Mouse (Mus musculus) embryonic facial prominence, embryonic 12.5 days (tissue): ENCODE data around the gene Mpi. TPM values are rescaled to one million over a fixed set of nuclear protein-coding genes. Genes with fewer than 3 reads are reported as not detected.

Source experiments
- ATAC-seq: fragments of 200-750 bp; cut with Nextera tagmentation; 2 replicates; pipeline ENCODE4 v1.8.0; 2017; ENCODE audit not compliant: insufficient number of reproducible peaks, insufficient read depth, low FRiP score, low TSS enrichment
- H3K27ac ChIP-seq: fragments of 300-500 bp; sonication (generic); 2 replicates; pipeline ENCODE4 v1.5.1; 2016; ENCODE audit warnings: mild to moderate bottlenecking
- H3K27me3 ChIP-seq: fragments of 300-500 bp; sonication (generic); 2 replicates; pipeline ENCODE4 v1.6.1; 2016; ENCODE audit warnings: mild to moderate bottlenecking, moderate library complexity
- H3K36me3 ChIP-seq: fragments of 300-500 bp; sonication (generic); 2 replicates; pipeline ENCODE4 v1.6.1; 2016; ENCODE audit warnings: mild to moderate bottlenecking
- H3K4me1 ChIP-seq: fragments of 300-500 bp; sonication (generic); 2 replicates; pipeline ENCODE4 v1.6.1; 2016
- H3K4me2 ChIP-seq: fragments of 300-500 bp; sonication (generic); replicated peaks from 2 replicates; pipeline ENCODE4 v1.6.1; 2016; ENCODE audit warnings: mild to moderate bottlenecking, moderate library complexity
- H3K4me3 ChIP-seq: fragments of 300-500 bp; sonication (generic); 2 replicates; pipeline ENCODE4 v1.5.1; 2016; ENCODE audit warnings: mild to moderate bottlenecking
- H3K9ac ChIP-seq: fragments of 300-500 bp; sonication (generic); 2 replicates; pipeline ENCODE4 v1.6.1; 2016; ENCODE audit warnings: mild to moderate bottlenecking, moderate library complexity
- H3K9me3 ChIP-seq: fragments of 300-500 bp; sonication (generic); 2 replicates; pipeline ENCODE4 v1.6.1; 2016; ENCODE audit warnings: mild to moderate bottlenecking, moderate library complexity
- WGBS: fragments of 180-500 bp; shearing (Covaris S2); methylation state at CpG from one replicate; pipeline ENCODE4 v1.1.7; 2016; 5-methylcytosine and 5-hydroxymethylcytosine counted together
- polyA plus RNA-seq: library from polyadenylated mRNA; unstranded; fragments of >200 nt; fragmentation: Nextera tagmentation; extraction: Ambion mirVana; gene quantifications from 2 replicates; pipeline ENCODE4 v1.2.1, GENCODE M21; 2016

Gene Mpi
- polyA plus RNA-seq, 1 experiment from 2014 or later, result 55.5 TPM

GRCm38 (mm10) chr9:57521056-57521911 is 31.3 kb downstream of the Mpi start, which contains the start of gene Cox5a:
TSS of gene Cox5a (plus strand) at chr9:57521274.
- Histone ChIP-seq H3K9ac (peak within 1 kb of the TSS; percentile 97), H3K9me3 (no peaks in the 10 kb centered on the region), H3K27me3 (no peaks in the 10 kb centered on the region), H3K4me2 (peak within 1 kb of the TSS; percentile 85), H3K4me3 (peak within 1 kb of the TSS; percentile 98), H3K27ac (peak within 1 kb of the TSS; percentile 85), H3K4me1 (peaks cover 14% of the 10 kb centered on the region), H3K36me3 (no peaks in the 10 kb centered on the region)
- peak; percentile 92 for ATAC-seq
- under 1% methylated on average over 95 of the region's 95 CpGs for WGBS

GRCm38 (mm10) chr9:57520375-57521055 is 32.0 kb downstream of the Mpi start:
- 24% methylated on average over 16 of the region's 16 CpGs for WGBS
- no peaks in the 10 kb centered on the region for H3K36me3 ChIP-seq
- no peaks in the 10 kb centered on the region for H3K27me3 ChIP-seq
- peak overlapping the region; percentile 85 for H3K4me2 ChIP-seq
- peak; percentile 9; the same call in 1 of the 2 replicates for ATAC-seq
- H3K9me3 ChIP-seq, result no peaks in the 10 kb centered on the region
- H3K9ac ChIP-seq, result peak overlapping the region; percentile 97
- H3K4me3 ChIP-seq, result peak overlapping the region; percentile 98
- H3K27ac ChIP-seq, result peak overlapping the region; percentile 85
- peaks cover 14% of the 10 kb centered on the region for H3K4me1 ChIP-seq

GRCm38 (mm10) chr9:57517113-57517512 is 35.5 kb downstream of the Mpi start:
- 7% methylated on average over 3 of the region's 3 CpGs for WGBS
- Histone ChIP-seq H3K27ac (no peak overlapping the region), H3K36me3 (no peaks in the 10 kb centered on the region), H3K4me1 (peaks cover 5% of the 10 kb centered on the region), H3K9ac (no peak overlapping the region), H3K9me3 (no peaks in the 10 kb centered on the region), H3K4me2 (no peak overlapping the region), H3K27me3 (no peaks in the 10 kb centered on the region), H3K4me3 (no peak overlapping the region)
- ATAC-seq, result no peak

GRCm38 (mm10) chr9:57510577-57510976 is 42.0 kb downstream of the Mpi start:
- no peaks in the 10 kb centered on the region for H3K4me1 ChIP-seq
- no peak for ATAC-seq
- H3K4me3 ChIP-seq, result no peak overlapping the region
- no peaks in the 10 kb centered on the region for H3K36me3 ChIP-seq
- WGBS, result 61% methylated on average over 2 of the region's 2 CpGs
- no peaks in the 10 kb centered on the region for H3K9me3 ChIP-seq
- H3K27me3 ChIP-seq, result peaks cover 13% of the 10 kb centered on the region
- no peak overlapping the region for H3K4me2 ChIP-seq
- no peak overlapping the region for H3K27ac ChIP-seq
- no peak overlapping the region for H3K9ac ChIP-seq

GRCm38 (mm10) chr9:57505700-57506099 is 46.9 kb downstream of the Mpi start:
- Histone ChIP-seq H3K9ac (no peak overlapping the region), H3K4me3 (no peak overlapping the region), H3K4me1 (peaks cover 28% of the 10 kb centered on the region), H3K4me2 (no peak overlapping the region), H3K9me3 (no peaks in the 10 kb centered on the region), H3K36me3 (no peaks in the 10 kb centered on the region), H3K27me3 (peaks cover 62% of the 10 kb centered on the region), H3K27ac (no peak overlapping the region)
- 5% methylated on average over 8 of the region's 8 CpGs for WGBS
- no peak for ATAC-seq

- Histone ChIP-seq H3K9me3 (no peaks in the 10 kb centered on the region), H3K4me1 (peaks cover 28% of the 10 kb centered on the region), H3K4me2 (peak overlapping the region; percentile 82; the same call in 1 of the 2 replicates), H3K27ac (no peak overlapping the region), H3K27me3 (peaks cover 70% of the 10 kb centered on the region), H3K9ac (no peak overlapping the region), H3K4me3 (no peak overlapping the region; the same call in 1 of the 2 replicates), H3K36me3 (no peaks in the 10 kb centered on the region)
- no peak for ATAC-seq
- WGBS, result 46% methylated on average over 10 of the region's 10 CpGs
Measured at GRCm38 (mm10) chr9:57504891-57505290, 47.7 kb downstream of the Mpi start.

GRCm38 (mm10) chr9:57504381-57504700 is 48.2 kb downstream of the Mpi start:
- peak overlapping the region; percentile 42 for H3K4me3 ChIP-seq
- H3K9me3 ChIP-seq, result no peaks in the 10 kb centered on the region
- ATAC-seq, result peak; percentile 59; the same call in 1 of the 2 replicates
- peak overlapping the region; percentile 82 for H3K4me2 ChIP-seq
- peaks cover 75% of the 10 kb centered on the region for H3K27me3 ChIP-seq
- 1% methylated on average over 34 of the region's 34 CpGs for WGBS
- no peaks in the 10 kb centered on the region for H3K36me3 ChIP-seq
- H3K27ac ChIP-seq, result no peak overlapping the region
- H3K9ac ChIP-seq, result peak overlapping the region; percentile 37
- peaks cover 28% of the 10 kb centered on the region for H3K4me1 ChIP-seq

- H3K27ac ChIP-seq, result no peak within 1 kb of the TSS
- H3K4me2 ChIP-seq, result peak within 1 kb of the TSS; percentile 82
- peaks cover 28% of the 10 kb centered on the region for H3K4me1 ChIP-seq
- H3K9ac ChIP-seq, result peak within 1 kb of the TSS; percentile 37
- ATAC-seq, result peak; percentile 82
- peak within 1 kb of the TSS; percentile 42 for H3K4me3 ChIP-seq
- H3K36me3 ChIP-seq, result no peaks in the 10 kb centered on the region
- no peaks in the 10 kb centered on the region for H3K9me3 ChIP-seq
- WGBS, result under 1% methylated on average over 46 of the region's 46 CpGs
- peaks cover 75% of the 10 kb centered on the region for H3K27me3 ChIP-seq
Measured at GRCm38 (mm10) chr9:57503622-57504380, 48.8 kb downstream of the Mpi start, which contains the start of gene Rpp25. TSS of gene Rpp25 (plus strand) at chr9:57504026.

- H3K4me2 ChIP-seq, result peak overlapping the region; percentile 82
- no peaks in the 10 kb centered on the region for H3K36me3 ChIP-seq
- H3K4me3 ChIP-seq, result peak overlapping the region; percentile 42
- H3K9ac ChIP-seq, result no peak overlapping the region
- H3K27ac ChIP-seq, result no peak overlapping the region
- no peak for ATAC-seq
- 2% methylated on average over 23 of the region's 23 CpGs for WGBS
- no peaks in the 10 kb centered on the region for H3K9me3 ChIP-seq
- H3K4me1 ChIP-seq, result peaks cover 28% of the 10 kb centered on the region
- H3K27me3 ChIP-seq, result peaks cover 78% of the 10 kb centered on the region
Measured at GRCm38 (mm10) chr9:57502911-57503621, 49.5 kb downstream of the Mpi start.

GRCm38 (mm10) chr9:57501861-57502260 is 50.7 kb downstream of the Mpi start:
- no peak overlapping the region for H3K27ac ChIP-seq
- H3K4me2 ChIP-seq, result peak overlapping the region; percentile 27
- H3K36me3 ChIP-seq, result no peaks in the 10 kb centered on the region
- H3K9me3 ChIP-seq, result no peaks in the 10 kb centered on the region
- H3K9ac ChIP-seq, result no peak overlapping the region
- H3K4me3 ChIP-seq, result peak overlapping the region; percentile 13; the same call in 1 of the 2 replicates
- under 1% methylated on average over 20 of the region's 20 CpGs for WGBS
- peaks cover 28% of the 10 kb centered on the region for H3K4me1 ChIP-seq
- no peak for ATAC-seq
- H3K27me3 ChIP-seq, result peaks cover 78% of the 10 kb centered on the region

- 8% methylated on average over 13 of the region's 13 CpGs for WGBS
- Histone ChIP-seq H3K4me2 (peak overlapping the region; percentile 27), H3K9me3 (no peaks in the 10 kb centered on the region), H3K4me1 (peaks cover 28% of the 10 kb centered on the region), H3K27me3 (peaks cover 74% of the 10 kb centered on the region), H3K9ac (no peak overlapping the region), H3K27ac (no peak overlapping the region), H3K4me3 (0 out of 2 replicates have a peak overlapping the region, but pooled peaks have one; percentile 13), H3K36me3 (no peaks in the 10 kb centered on the region)
- no peak for ATAC-seq
Measured at GRCm38 (mm10) chr9:57501452-57501851, 51.1 kb downstream of the Mpi start.
